Mouse (Mus musculus): ENCODE data around the gene Tyrobp. TPM values are rescaled to one million over a fixed set of nuclear protein-coding genes. Genes with fewer than 3 reads are reported as not detected.

Tyrobp gene
- polyA plus RNA-seq, 1 experiment, result 7.0 TPM

DNA sequence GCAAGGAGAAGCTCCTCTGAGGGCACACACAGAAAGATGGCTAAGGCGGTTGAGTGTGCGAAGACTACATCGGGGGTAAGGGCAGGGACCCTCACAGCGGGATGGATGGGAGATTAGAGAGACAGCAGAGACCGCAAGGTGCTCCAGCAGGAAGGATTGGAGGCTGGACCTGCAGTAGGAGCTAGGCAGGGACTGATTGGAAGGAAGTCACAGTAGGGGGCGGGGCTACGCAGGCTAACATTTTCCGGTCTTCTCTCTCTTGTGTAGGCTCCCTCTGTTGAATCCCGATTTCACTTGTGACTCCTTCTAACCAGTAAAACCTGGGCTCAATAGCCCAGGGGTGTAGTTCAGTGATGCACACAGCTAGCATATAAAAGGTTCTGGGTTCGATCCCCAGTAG, 23.3 kb downstream of the Tyrobp start:
- Histone ChIP-seq H3K4me1 (ENCODE audit: control insufficient read depth, insufficient read depth, low read length) (peaks cover 11% of the 10 kb centered on the region), H3K27me3 (ENCODE audit: control insufficient read depth, insufficient read depth, low read length) (no peaks in the 10 kb centered on the region), H3K36me3 (ENCODE audit: control insufficient read depth, insufficient read depth, low read length) (no peaks in the 10 kb centered on the region), H3K4me3 (ENCODE audit: control insufficient read depth, low read depth, low read length) (no peak overlapping the region), H3K27ac (ENCODE audit: control insufficient read depth, insufficient read depth, low read depth, low read length) (no peak overlapping the region)
- TF ChIP-seq POLR2A (IDR thresholded peaks at IDR 0.05; ENCODE audit: control insufficient read depth, low read depth, low read length), result no peak
- no peak for TF ChIP-seq CTCF (IDR thresholded peaks at IDR 0.05; ENCODE audit: control insufficient read depth, insufficient read depth, insufficient replicate concordance, low read depth, low read length)

GRCm38 (mm10) chr7:30439734-30440133, 26.2 kb downstream of the Tyrobp start:
- H3K27me3 ChIP-seq (ENCODE audit: control insufficient read depth, insufficient read depth, low read length), result no peaks in the 10 kb centered on the region
- no peak overlapping the region for H3K27ac ChIP-seq (ENCODE audit: control insufficient read depth, insufficient read depth, low read depth, low read length)
- H3K4me1 ChIP-seq (ENCODE audit: control insufficient read depth, insufficient read depth, low read length), result peaks cover 21% of the 10 kb centered on the region
- TF ChIP-seq POLR2A (IDR thresholded peaks at IDR 0.05; ENCODE audit: control insufficient read depth, low read depth, low read length), result no peak
- no peak for TF ChIP-seq CTCF (IDR thresholded peaks at IDR 0.05; ENCODE audit: control insufficient read depth, insufficient read depth, insufficient replicate concordance, low read depth, low read length)
- no peak overlapping the region for H3K4me3 ChIP-seq (ENCODE audit: control insufficient read depth, low read depth, low read length)
- no peaks in the 10 kb centered on the region for H3K36me3 ChIP-seq (ENCODE audit: control insufficient read depth, insufficient read depth, low read length)

GRCm38 (mm10) chr7:30440697-30441096, 27.1 kb downstream of the Tyrobp start:
- no peaks in the 10 kb centered on the region for H3K27me3 ChIP-seq (ENCODE audit: control insufficient read depth, insufficient read depth, low read length)
- TF ChIP-seq POLR2A (IDR thresholded peaks at IDR 0.05; ENCODE audit: control insufficient read depth, low read depth, low read length) (no peak), CTCF (IDR thresholded peaks at IDR 0.05; ENCODE audit: control insufficient read depth, insufficient read depth, insufficient replicate concordance, low read depth, low read length) (peak; percentile 76)
- peaks cover 27% of the 10 kb centered on the region for H3K4me1 ChIP-seq (ENCODE audit: control insufficient read depth, insufficient read depth, low read length)
- H3K27ac ChIP-seq (ENCODE audit: control insufficient read depth, insufficient read depth, low read depth, low read length), result no peak overlapping the region
- no peaks in the 10 kb centered on the region for H3K36me3 ChIP-seq (ENCODE audit: control insufficient read depth, insufficient read depth, low read length)
- H3K4me3 ChIP-seq (ENCODE audit: control insufficient read depth, low read depth, low read length), result no peak overlapping the region

GRCm38 (mm10) chr7:30443696-30444095, 30.1 kb downstream of the Tyrobp start:
- Histone ChIP-seq H3K4me1 (ENCODE audit: control insufficient read depth, insufficient read depth, low read length) (peaks cover 26% of the 10 kb centered on the region), H3K27me3 (ENCODE audit: control insufficient read depth, insufficient read depth, low read length) (no peaks in the 10 kb centered on the region), H3K4me3 (ENCODE audit: control insufficient read depth, low read depth, low read length) (peak overlapping the region; percentile 84), H3K27ac (ENCODE audit: control insufficient read depth, insufficient read depth, low read depth, low read length) (no peak overlapping the region), H3K36me3 (ENCODE audit: control insufficient read depth, insufficient read depth, low read length) (no peaks in the 10 kb centered on the region)
- TF ChIP-seq CTCF (IDR thresholded peaks at IDR 0.05; ENCODE audit: control insufficient read depth, insufficient read depth, insufficient replicate concordance, low read depth, low read length) (no peak), POLR2A (IDR thresholded peaks at IDR 0.05; ENCODE audit: control insufficient read depth, low read depth, low read length) (no peak)

GRCm38 (mm10) chr7:30444154-30444970, 30.8 kb downstream of the Tyrobp start:
- Histone ChIP-seq H3K36me3 (ENCODE audit: control insufficient read depth, insufficient read depth, low read length) (no peaks in the 10 kb centered on the region), H3K27ac (ENCODE audit: control insufficient read depth, insufficient read depth, low read depth, low read length) (no peak overlapping the region), H3K27me3 (ENCODE audit: control insufficient read depth, insufficient read depth, low read length) (no peaks in the 10 kb centered on the region), H3K4me3 (ENCODE audit: control insufficient read depth, low read depth, low read length) (peak overlapping the region; percentile 84), H3K4me1 (ENCODE audit: control insufficient read depth, insufficient read depth, low read length) (peaks cover 26% of the 10 kb centered on the region)
- TF ChIP-seq POLR2A (IDR thresholded peaks at IDR 0.05; ENCODE audit: control insufficient read depth, low read depth, low read length) (no peak), CTCF (IDR thresholded peaks at IDR 0.05; ENCODE audit: control insufficient read depth, insufficient read depth, insufficient replicate concordance, low read depth, low read length) (no peak)

- H3K27me3 ChIP-seq (ENCODE audit: control insufficient read depth, insufficient read depth, low read length), result no peaks in the 10 kb centered on the region
- peak within 1 kb of the TSS; percentile 84 for H3K4me3 ChIP-seq (ENCODE audit: control insufficient read depth, low read depth, low read length)
- H3K36me3 ChIP-seq (ENCODE audit: control insufficient read depth, insufficient read depth, low read length), result no peaks in the 10 kb centered on the region
- no peak within 1 kb of the TSS for H3K27ac ChIP-seq (ENCODE audit: control insufficient read depth, insufficient read depth, low read depth, low read length)
- peaks cover 21% of the 10 kb centered on the region for H3K4me1 ChIP-seq (ENCODE audit: control insufficient read depth, insufficient read depth, low read length)
- TF ChIP-seq CTCF (IDR thresholded peaks at IDR 0.05; ENCODE audit: control insufficient read depth, insufficient read depth, insufficient replicate concordance, low read depth, low read length) (no peak), POLR2A (IDR thresholded peaks at IDR 0.05; ENCODE audit: control insufficient read depth, low read depth, low read length) (no peak)
Observed at GRCm38 (mm10) chr7:30444971-30445751, 31.6 kb downstream of the Tyrobp start, which contains the start of gene Aplp1. Aplp1 (minus strand) TSS chr7:30445535.

DNA sequence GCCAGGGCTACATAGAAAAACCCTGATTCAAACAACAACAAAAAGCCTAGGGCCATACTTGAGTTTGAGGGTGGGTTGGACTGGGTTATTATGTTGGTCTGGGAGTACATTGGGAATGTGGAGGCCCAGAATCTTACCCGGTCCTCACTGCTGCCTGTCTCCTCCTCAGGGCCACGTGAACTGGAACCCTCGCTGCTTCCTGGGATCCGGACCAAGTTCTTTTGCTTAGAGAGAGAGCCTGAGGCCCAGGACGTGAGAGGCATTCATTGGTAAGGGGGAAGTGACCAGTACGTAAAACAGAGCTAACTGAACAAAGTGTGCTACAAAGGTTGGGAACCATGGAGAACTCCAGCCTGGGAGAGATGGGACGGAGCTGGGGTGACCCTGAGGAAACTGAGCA, 36.7 kb downstream of the Tyrobp start:
- Histone ChIP-seq H3K4me1 (ENCODE audit: control insufficient read depth, insufficient read depth, low read length) (peaks cover 14% of the 10 kb centered on the region), H3K36me3 (ENCODE audit: control insufficient read depth, insufficient read depth, low read length) (no peaks in the 10 kb centered on the region), H3K27ac (ENCODE audit: control insufficient read depth, insufficient read depth, low read depth, low read length) (no peak overlapping the region), H3K4me3 (ENCODE audit: control insufficient read depth, low read depth, low read length) (no peak overlapping the region), H3K27me3 (ENCODE audit: control insufficient read depth, insufficient read depth, low read length) (no peaks in the 10 kb centered on the region)
- TF ChIP-seq POLR2A (IDR thresholded peaks at IDR 0.05; ENCODE audit: control insufficient read depth, low read depth, low read length) (no peak), CTCF (IDR thresholded peaks at IDR 0.05; ENCODE audit: control insufficient read depth, insufficient read depth, insufficient replicate concordance, low read depth, low read length) (no peak)
